Mouse (Mus musculus): Measurements from ENCODE around the gene Klrb1a. TPM values are rescaled to one million over a fixed set of nuclear protein-coding genes. Genes with fewer than 3 reads are reported as not detected.
A peak's percentile ranks its signal among the peaks of the same experiment; 100 is the strongest.

Klrb1a gene
- polyA plus RNA-seq, 1 experiment from 2014 or later = not detected

GRCm38 (mm10) chr6:128597121-128597522 lies 26.2 kb downstream of the Klrb1a start:
- H3K9me3 ChIP-seq = no peaks in the 10 kb centered on the region
- H3K4me2 ChIP-seq = peak overlapping the region; percentile 58
- H3K27ac ChIP-seq = peak overlapping the region; percentile 72
- H3K9ac ChIP-seq = no peak overlapping the region
- H3K4me1 ChIP-seq = no peaks in the 10 kb centered on the region
- peak overlapping the region; percentile 31 for H3K4me3 ChIP-seq (replicated peaks)
- no peaks in the 10 kb centered on the region for H3K36me3 ChIP-seq
- WGBS = 11% methylated on average over 9 of the region's 9 CpGs
- peak; percentile 91 for ATAC-seq (ENCODE audit: insufficient read depth, low FRiP score, low read depth)
- no peaks in the 10 kb centered on the region for H3K27me3 ChIP-seq (replicated peaks)

GRCm38 (mm10) chr6:128594651-128595050 lies 28.7 kb downstream of the Klrb1a start:
- no peaks in the 10 kb centered on the region for H3K9me3 ChIP-seq
- no peak overlapping the region for H3K4me3 ChIP-seq (replicated peaks)
- 76% methylated on average over 9 of the region's 9 CpGs for WGBS
- H3K4me2 ChIP-seq = no peak overlapping the region
- no peaks in the 10 kb centered on the region for H3K36me3 ChIP-seq
- no peak overlapping the region for H3K9ac ChIP-seq
- no peak for ATAC-seq (ENCODE audit: insufficient read depth, low FRiP score, low read depth)
- no peak overlapping the region for H3K27ac ChIP-seq
- H3K27me3 ChIP-seq (replicated peaks) = no peaks in the 10 kb centered on the region
- no peaks in the 10 kb centered on the region for H3K4me1 ChIP-seq

GRCm38 (mm10) chr6:128589426-128589825 lies 33.9 kb downstream of the Klrb1a start:
- Histone ChIP-seq H3K9ac (no peak overlapping the region), H3K9me3 (no peaks in the 10 kb centered on the region), H3K4me3 (replicated peaks) (no peak overlapping the region), H3K36me3 (no peaks in the 10 kb centered on the region), H3K4me1 (no peaks in the 10 kb centered on the region), H3K27me3 (replicated peaks) (no peaks in the 10 kb centered on the region), H3K27ac (no peak overlapping the region), H3K4me2 (no peak overlapping the region)
- ATAC-seq (ENCODE audit: insufficient read depth, low FRiP score, low read depth) = no peak
- WGBS = 49% methylated on average over 4 of the region's 4 CpGs

- H3K27ac ChIP-seq = no peak overlapping the region
- H3K27me3 ChIP-seq (replicated peaks) = no peaks in the 10 kb centered on the region
- H3K4me2 ChIP-seq = no peak overlapping the region
- H3K9ac ChIP-seq = no peak overlapping the region
- no peaks in the 10 kb centered on the region for H3K4me1 ChIP-seq
- ATAC-seq (ENCODE audit: insufficient read depth, low FRiP score, low read depth) = no peak
- WGBS = 67% methylated on average over 6 of the region's 6 CpGs
- H3K9me3 ChIP-seq = no peaks in the 10 kb centered on the region
- no peaks in the 10 kb centered on the region for H3K36me3 ChIP-seq
- no peak overlapping the region for H3K4me3 ChIP-seq (replicated peaks)
Observed at GRCm38 (mm10) chr6:128587619-128588018, 35.7 kb downstream of the Klrb1a start.

DNA sequence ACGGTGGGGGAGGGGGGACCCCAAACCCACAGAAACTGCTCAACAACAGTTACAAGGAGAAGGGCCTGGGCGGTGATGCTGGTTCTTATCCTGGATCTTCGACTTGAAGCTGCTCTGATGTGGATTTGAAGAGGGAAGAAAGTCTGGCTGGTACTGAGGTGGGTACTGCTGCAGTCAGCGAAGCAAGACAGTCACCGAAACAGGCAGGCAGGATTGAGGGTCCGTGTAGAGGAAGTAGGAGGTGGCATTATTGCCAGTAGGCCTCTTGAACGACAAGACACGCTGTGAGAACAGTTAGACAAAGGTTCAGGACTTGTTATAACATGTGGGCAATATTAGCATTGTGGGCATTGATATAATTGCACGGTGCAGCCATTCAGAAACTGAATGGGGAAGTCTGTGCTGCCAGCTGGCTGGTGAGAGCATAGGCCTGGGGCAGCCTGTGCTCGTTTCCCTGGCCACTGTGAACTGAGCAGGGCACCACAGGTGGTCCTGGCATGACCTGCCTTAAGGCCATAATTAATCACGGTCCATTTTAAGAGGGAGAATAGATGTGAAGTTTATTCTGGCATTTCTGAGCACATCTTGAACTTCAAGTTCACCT lies 37.6 kb downstream of the Klrb1a start:
- no peak overlapping the region for H3K27ac ChIP-seq
- WGBS = 74% methylated on average over 11 of the region's 11 CpGs
- H3K4me1 ChIP-seq = no peaks in the 10 kb centered on the region
- no peak overlapping the region for H3K9ac ChIP-seq
- no peaks in the 10 kb centered on the region for H3K9me3 ChIP-seq
- no peaks in the 10 kb centered on the region for H3K36me3 ChIP-seq
- no peak for ATAC-seq (ENCODE audit: insufficient read depth, low FRiP score, low read depth)
- H3K4me3 ChIP-seq (replicated peaks) = no peak overlapping the region
- H3K4me2 ChIP-seq = no peak overlapping the region
- H3K27me3 ChIP-seq (replicated peaks) = no peaks in the 10 kb centered on the region

DNA sequence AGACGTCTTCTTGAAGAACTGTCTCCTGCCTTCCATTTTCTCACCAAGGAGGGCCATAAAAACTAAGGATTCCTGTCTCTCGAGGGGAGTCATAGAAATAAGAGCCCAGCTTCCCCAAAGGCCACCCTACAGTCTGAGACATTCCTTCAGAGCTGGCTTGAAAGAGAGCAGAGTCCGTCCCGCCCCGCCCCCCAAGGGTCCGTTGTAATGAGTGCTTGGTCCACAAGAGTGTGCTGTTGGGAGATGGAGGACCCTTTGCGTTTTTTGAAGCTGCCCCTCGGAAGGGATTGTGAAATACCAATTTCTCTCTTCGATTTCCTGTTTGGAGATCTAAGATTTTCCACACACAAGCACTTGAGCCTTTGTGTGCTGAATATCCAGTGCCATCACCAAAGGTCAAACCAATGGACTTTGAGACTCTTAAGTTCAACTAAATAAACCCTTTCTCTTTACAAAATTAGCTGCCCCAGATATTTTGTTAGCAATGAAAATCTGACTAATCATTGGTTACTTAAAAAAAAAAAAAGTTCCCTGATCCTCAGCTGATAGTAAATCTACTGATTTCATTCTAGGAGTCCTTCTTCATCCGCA lies 39.2 kb downstream of the Klrb1a start:
- 26% methylated on average over 10 of the region's 10 CpGs for WGBS
- H3K27ac ChIP-seq = no peak overlapping the region
- H3K4me1 ChIP-seq = no peaks in the 10 kb centered on the region
- no peak overlapping the region for H3K4me3 ChIP-seq (replicated peaks)
- no peak for ATAC-seq (ENCODE audit: insufficient read depth, low FRiP score, low read depth)
- H3K9ac ChIP-seq = no peak overlapping the region
- no peaks in the 10 kb centered on the region for H3K36me3 ChIP-seq
- no peaks in the 10 kb centered on the region for H3K27me3 ChIP-seq (replicated peaks)
- H3K9me3 ChIP-seq = no peaks in the 10 kb centered on the region
- H3K4me2 ChIP-seq = no peak overlapping the region

GRCm38 (mm10) chr6:128581508-128581907 lies 41.8 kb downstream of the Klrb1a start, which contains the start of gene A2ml1:
Gene A2ml1 (minus strand): TSS chr6:128581608.
- no peak within 1 kb of the TSS for H3K9ac ChIP-seq
- H3K36me3 ChIP-seq = no peaks in the 10 kb centered on the region
- WGBS = 59% methylated on average over 11 of the region's 11 CpGs
- H3K27ac ChIP-seq = no peak within 1 kb of the TSS
- H3K9me3 ChIP-seq = no peaks in the 10 kb centered on the region
- H3K27me3 ChIP-seq (replicated peaks) = no peaks in the 10 kb centered on the region
- ATAC-seq (ENCODE audit: insufficient read depth, low FRiP score, low read depth) = no peak
- no peaks in the 10 kb centered on the region for H3K4me1 ChIP-seq
- H3K4me3 ChIP-seq (replicated peaks) = no peak within 1 kb of the TSS
- no peak within 1 kb of the TSS for H3K4me2 ChIP-seq

DNA sequence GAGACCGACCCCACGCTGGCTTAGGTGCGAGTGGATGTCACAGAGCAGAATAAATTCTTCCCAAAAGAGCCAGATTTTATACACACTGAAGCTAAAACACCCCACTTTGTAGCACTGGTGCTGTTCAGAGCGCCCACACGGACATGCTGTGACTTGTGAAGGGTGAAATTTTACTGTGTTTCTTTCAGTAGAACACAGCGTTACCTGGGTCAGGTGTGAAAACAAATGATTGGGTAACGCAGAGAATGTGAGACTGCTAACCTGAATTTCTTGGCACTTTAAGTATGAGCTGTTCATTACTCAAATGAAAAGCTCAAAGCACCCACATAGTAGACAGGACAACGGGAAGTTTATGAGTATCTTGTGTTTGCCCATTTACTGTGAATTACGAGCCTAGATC lies 46.0 kb downstream of the Klrb1a start:
- H3K27me3 ChIP-seq (replicated peaks) = no peaks in the 10 kb centered on the region
- H3K4me2 ChIP-seq = no peak overlapping the region
- ATAC-seq (ENCODE audit: insufficient read depth, low FRiP score, low read depth) = no peak
- H3K36me3 ChIP-seq = no peaks in the 10 kb centered on the region
- H3K4me3 ChIP-seq (replicated peaks) = no peak overlapping the region
- no peak overlapping the region for H3K27ac ChIP-seq
- no peaks in the 10 kb centered on the region for H3K9me3 ChIP-seq
- H3K9ac ChIP-seq = no peak overlapping the region
- no peaks in the 10 kb centered on the region for H3K4me1 ChIP-seq
- WGBS = 72% methylated on average over 9 of the region's 9 CpGs

DNA sequence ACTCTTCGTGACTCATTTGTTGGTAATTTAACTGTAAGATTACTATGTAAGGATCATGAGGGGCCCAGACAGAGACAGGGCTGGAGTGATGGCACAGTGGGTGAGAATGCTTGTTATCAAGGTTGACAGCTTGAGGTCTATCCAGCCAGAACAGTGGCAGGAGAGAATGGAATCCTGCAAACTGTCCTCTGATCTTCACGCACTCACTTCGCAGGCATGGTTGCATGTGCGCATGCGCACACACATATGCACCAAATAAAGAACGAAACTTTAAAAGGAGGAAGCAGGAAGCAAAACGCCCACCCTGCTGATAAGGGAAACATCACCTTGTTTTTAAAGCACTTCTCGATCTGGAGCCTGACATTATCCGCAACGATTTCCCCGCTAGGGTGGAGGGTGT lies 56.7 kb downstream of the Klrb1a start:
- Histone ChIP-seq H3K4me2 (no peak overlapping the region), H3K4me1 (no peaks in the 10 kb centered on the region), H3K27me3 (replicated peaks) (no peaks in the 10 kb centered on the region), H3K4me3 (replicated peaks) (no peak overlapping the region), H3K27ac (no peak overlapping the region), H3K36me3 (no peaks in the 10 kb centered on the region), H3K9me3 (no peaks in the 10 kb centered on the region), H3K9ac (no peak overlapping the region)
- no peak for ATAC-seq (ENCODE audit: insufficient read depth, low FRiP score, low read depth)
- 92% methylated on average over 11 of the region's 11 CpGs for WGBS

Other genes with a start within 250 kb of the Klrb1a start
- 0.28 and 0.31 TPM in 2 replicates for gene Tex52, start 248.1 kb downstream of the Klrb1a start, polyA plus RNA-seq (2015; fragmentation: Nextera tagmentation; extraction: Ambion mirVana)
- gene Gm44596, start 248.0 kb downstream of the Klrb1a start, polyA plus RNA-seq (2015; fragmentation: Nextera tagmentation; extraction: Ambion mirVana) = not detected in 2 replicates
- gene Nrip2, start 224.2 kb downstream of the Klrb1a start, polyA plus RNA-seq (2015; fragmentation: Nextera tagmentation; extraction: Ambion mirVana) = 4.7 and 5.3 TPM in 2 replicates
- gene Itfg2, start 198.6 kb downstream of the Klrb1a start, polyA plus RNA-seq (2015; fragmentation: Nextera tagmentation; extraction: Ambion mirVana) = 28.5 and 29.0 TPM in 2 replicates
- 407 and 470 TPM in 2 replicates for gene Fkbp4, start 184.9 kb downstream of the Klrb1a start, polyA plus RNA-seq (2015; fragmentation: Nextera tagmentation; extraction: Ambion mirVana)
- gene Pzp, start 96.8 kb downstream of the Klrb1a start, polyA plus RNA-seq (2015; fragmentation: Nextera tagmentation; extraction: Ambion mirVana) = 3.4 and 10.6 TPM in 2 replicates
- 3.3 and 6.4 TPM in 2 replicates for gene A2ml1, start 41.9 kb downstream of the Klrb1a start, polyA plus RNA-seq (2015; fragmentation: Nextera tagmentation; extraction: Ambion mirVana)
- gene Clec2h, start 38.9 kb upstream of the Klrb1a start, polyA plus RNA-seq (2015; fragmentation: Nextera tagmentation; extraction: Ambion mirVana) = 2.0 and 3.9 TPM in 2 replicates
- not detected in 2 replicates for gene Klrb1, start 99.5 kb upstream of the Klrb1a start, polyA plus RNA-seq (2015; fragmentation: Nextera tagmentation; extraction: Ambion mirVana)
- 0.12 and 0.23 TPM in 2 replicates for gene Klrb1c, start 165.7 kb upstream of the Klrb1a start, polyA plus RNA-seq (2015; fragmentation: Nextera tagmentation; extraction: Ambion mirVana)
- gene Gm44511, start 202.8 kb upstream of the Klrb1a start, polyA plus RNA-seq (2015; fragmentation: Nextera tagmentation; extraction: Ambion mirVana) = 0.21 TPM in 1 of 2 replicates, not detected in the other
- gene Klrb1b, start 202.8 kb upstream of the Klrb1a start, polyA plus RNA-seq (2015; fragmentation: Nextera tagmentation; extraction: Ambion mirVana) = 0.35 and 0.60 TPM in 2 replicates

All from stomach, embryonic 15.5 days (tissue).